Comparison of ENCODE assay signal across 9 mouse cellular contexts in genomic region chr3:122461932-122462871, GRCm38 (mm10).
DNase-seq lines count a peak whose midpoint lies in the region; ATAC-seq and TF ChIP-seq lines count a peak whose summit lies in the region.
"Had no signal": no experiment of that assay in that cellular context is flagged by ENCODE, and none has a peak within 500 bp of the region (broad histone marks: within the 10 kb centered on the region; RNA-seq: fewer than 3 reads in every experiment).

No protein-coding gene starts in this region.

- peak overlapping the region; percentile 38 for H3K4me2 ChIP-seq in forebrain, embryonic 14.5 days (ENCODE audit: low read length)
- peak overlapping the region; percentile 14; the same call in 1 of the 2 replicates for H3K4me2 ChIP-seq in midbrain, embryonic 11.5 days
- H3K4me2 ChIP-seq: embryonic facial prominence, embryonic 12.5 days had no signal

- peak; percentile 46 for ATAC-seq in forebrain, embryonic 14.5 days
- ATAC-seq in midbrain, embryonic 11.5 days (ENCODE audit: low FRiP score): 0 out of 2 replicates have a peak, but pooled peaks have one; percentile 12

- WGBS in forebrain, embryonic 14.5 days: 13% methylated on average over 18 of the region's 18 CpGs
- 53% methylated on average over 18 of the region's 18 CpGs for WGBS in kidney, adult 2 months
- WGBS in midbrain, embryonic 11.5 days: 52% methylated on average over 18 of the region's 18 CpGs

- intact Hi-C loops in heart, postnatal 25 days (cut with DNase I): loop anchor here (5.0 to 10.0 kb wide), 2 partner anchors 40 to 577 kb away; no protein-coding TSS in a partner anchor

- no peaks in the 10 kb centered on the region for H3K27me3 ChIP-seq in forebrain, embryonic 14.5 days (replicated peaks; ENCODE audit: control insufficient read depth, insufficient read depth, low read length)
- H3K27me3 ChIP-seq in kidney, adult 2 months (replicated peaks; ENCODE audit: control insufficient read depth, insufficient read depth, low read length): no peaks in the 10 kb centered on the region
- no peaks in the 10 kb centered on the region for H3K27me3 ChIP-seq in midbrain, embryonic 11.5 days (ENCODE audit: control insufficient read depth, insufficient read depth, low read length)
- H3K27me3 ChIP-seq: embryonic facial prominence, embryonic 12.5 days had no signal

- peaks cover 29% of the 10 kb centered on the region for H3K4me1 ChIP-seq in forebrain, embryonic 14.5 days (ENCODE audit: control insufficient read depth, insufficient read depth, low read length)
- H3K4me1 ChIP-seq in kidney, adult 2 months (ENCODE audit: control insufficient read depth, insufficient read depth, low read length): peaks cover 13% of the 10 kb centered on the region; the same call in 1 of the 2 replicates
- H3K4me1 ChIP-seq in midbrain, embryonic 11.5 days (ENCODE audit: control insufficient read depth, insufficient read depth, low read length): peaks cover 35% of the 10 kb centered on the region

- no peak overlapping the region for H3K4me3 ChIP-seq in forebrain, embryonic 14.5 days (ENCODE audit: low read depth, low read length)
- no peak overlapping the region for H3K4me3 ChIP-seq in kidney, adult 2 months (ENCODE audit: insufficient read depth, low read depth, low read length)
- no peak overlapping the region for H3K4me3 ChIP-seq in midbrain, embryonic 11.5 days (ENCODE audit: low read depth, low read length)
- H3K4me3 ChIP-seq: embryonic facial prominence, embryonic 12.5 days had no signal

- H3K9me3 ChIP-seq in forebrain, embryonic 14.5 days (replicated peaks; ENCODE audit: control insufficient read depth, low read length): no peaks in the 10 kb centered on the region
- no peaks in the 10 kb centered on the region for H3K9me3 ChIP-seq in midbrain, embryonic 11.5 days (ENCODE audit: control insufficient read depth, low read length)
- H3K9me3 ChIP-seq: embryonic facial prominence, embryonic 12.5 days had no signal

- no peak for TF ChIP-seq POLR2A in kidney, adult 2 months (IDR thresholded peaks at IDR 0.05; ENCODE audit: low read depth, low read length)

- H3K36me3 ChIP-seq in forebrain, embryonic 14.5 days (ENCODE audit: control insufficient read depth, insufficient read depth, low read length): no peaks in the 10 kb centered on the region
- H3K36me3 ChIP-seq in kidney, adult 2 months (ENCODE audit: control insufficient read depth, insufficient read depth, low read length): no peaks in the 10 kb centered on the region
- H3K36me3 ChIP-seq in midbrain, embryonic 11.5 days (ENCODE audit: control insufficient read depth, insufficient read depth, low read length): no peaks in the 10 kb centered on the region
- H3K36me3 ChIP-seq: embryonic facial prominence, embryonic 12.5 days had no signal

- peak overlapping the region; percentile 74 for H3K27ac ChIP-seq in forebrain, embryonic 14.5 days (ENCODE audit: low read depth, low read length)
- H3K27ac ChIP-seq in kidney, adult 2 months (ENCODE audit: insufficient read depth, low read depth, low read length): no peak overlapping the region
- peak overlapping the region; percentile 80 for H3K27ac ChIP-seq in midbrain, embryonic 11.5 days (ENCODE audit: low read depth, low read length)

- no peak for TF ChIP-seq CTCF in kidney, adult 2 months (conservative IDR thresholded peaks at IDR 0.05; ENCODE audit: insufficient read depth, insufficient read length, low read depth, low read length)

- DNase-seq in heart, adult 18-20 months: peak; percentile 56 to 68
- DNase-seq in heart, postnatal 25 days (ENCODE audit: low spot score): no peak
- DNase-seq in adrenal gland, postnatal 25 days: peak; percentile 47
- peak; percentile 77 for DNase-seq in forebrain, embryonic 14.5 days (ENCODE audit: low spot score)
- DNase-seq in kidney, adult 2 months: peak; percentile 86
- DNase-seq in midbrain, embryonic 11.5 days (ENCODE audit: low spot score, missing footprints): no peak
- no peak for DNase-seq in T-cell, adult 2 months (ENCODE audit: low spot score)
- no peak for DNase-seq in thymus, postnatal 4 days

- H3K9ac ChIP-seq in forebrain, embryonic 14.5 days (ENCODE audit: low read length): no peak overlapping the region
- peak overlapping the region; percentile 27; the same call in 1 of the 2 replicates for H3K9ac ChIP-seq in midbrain, embryonic 11.5 days (ENCODE audit: low read length)
- H3K9ac ChIP-seq: embryonic facial prominence, embryonic 12.5 days had no signal

Comparison
In these comparisons a context has a peak if more than half of its experiments do, and no peak if none do; other contexts are left out.
1. DNase-seq: peak in heart, adult 18-20 months (2 of 2), adrenal gland, postnatal 25 days (single experiment), forebrain, embryonic 14.5 days (single experiment) and kidney, adult 2 months (single experiment); none in heart, postnatal 25 days (single experiment), midbrain, embryonic 11.5 days (single experiment), T-cell, adult 2 months (single experiment) and thymus, postnatal 4 days (single experiment).